Comparison of ENCODE assay signal across 10 mouse cellular contexts in genomic region chr7:128725189-128725588, GRCm38 (mm10). TPM values are rescaled to one million over a fixed set of nuclear protein-coding genes. Genes with fewer than 3 reads are reported as not detected.
DNase-seq lines count a peak whose midpoint lies in the region; ATAC-seq and TF ChIP-seq lines count a peak whose summit lies in the region.
"Had no signal": no experiment of that assay in that cellular context is flagged by ENCODE, and none has a peak within 500 bp of the region (broad histone marks: within the 10 kb centered on the region; RNA-seq: fewer than 3 reads in every experiment).

No protein-coding gene starts in this region.

- peaks cover 11% of the 10 kb centered on the region; the same call in 1 of the 2 replicates for H3K4me1 ChIP-seq in intestine, embryonic 14.5 days (replicated peaks; ENCODE audit: control insufficient read depth, insufficient read depth, low read length)
- no peaks in the 10 kb centered on the region for H3K4me1 ChIP-seq in intestine, postnatal 0 days (replicated peaks; ENCODE audit: control insufficient read depth, insufficient read depth, low read length)
- peaks cover 8% of the 10 kb centered on the region for H3K4me1 ChIP-seq in midbrain, embryonic 16.5 days (ENCODE audit: control insufficient read depth, insufficient read depth, low read length)
- H3K4me1 ChIP-seq in midbrain, embryonic 10.5 days = peaks cover 21% of the 10 kb centered on the region

- WGBS in intestine, embryonic 14.5 days = 82% methylated on average over 9 of the region's 9 CpGs
- WGBS in intestine, postnatal 0 days = 84% methylated on average over 9 of the region's 9 CpGs
- WGBS in midbrain, embryonic 16.5 days = 80% methylated on average over 9 of the region's 9 CpGs
- WGBS in midbrain, embryonic 10.5 days = 90% methylated on average over 9 of the region's 9 CpGs

- peaks cover 32% of the 10 kb centered on the region for H3K36me3 ChIP-seq in intestine, embryonic 14.5 days (ENCODE audit: control insufficient read depth, insufficient read depth, low read length)
- peaks cover 20% of the 10 kb centered on the region; the same call in 1 of the 2 replicates for H3K36me3 ChIP-seq in intestine, postnatal 0 days (ENCODE audit: control insufficient read depth, insufficient read depth)
- H3K36me3 ChIP-seq in midbrain, embryonic 16.5 days (ENCODE audit: control insufficient read depth, insufficient read depth, low read length) = peaks cover 10% of the 10 kb centered on the region; the same call in 1 of the 2 replicates
- H3K36me3 ChIP-seq in midbrain, embryonic 10.5 days = peaks cover 53% of the 10 kb centered on the region

- no peaks in the 10 kb centered on the region for H3K9me3 ChIP-seq in intestine, embryonic 14.5 days (ENCODE audit: control insufficient read depth, low read length)
- no peaks in the 10 kb centered on the region for H3K9me3 ChIP-seq in intestine, postnatal 0 days (ENCODE audit: control insufficient read depth)
- no peaks in the 10 kb centered on the region for H3K9me3 ChIP-seq in midbrain, embryonic 16.5 days (replicated peaks; ENCODE audit: control insufficient read depth, low read length, poor library complexity, severe bottlenecking)
- no peaks in the 10 kb centered on the region for H3K9me3 ChIP-seq in midbrain, embryonic 10.5 days (replicated peaks)

- H3K27ac ChIP-seq in gastrocnemius, adult 2 months = peak overlapping the region; percentile 54; the same call in 1 of the 2 replicates
- no peak overlapping the region for H3K27ac ChIP-seq in intestine, embryonic 14.5 days (ENCODE audit: low read depth)
- no peak overlapping the region for H3K27ac ChIP-seq in intestine, postnatal 0 days (ENCODE audit: low read depth, low read length)
- no peak overlapping the region for H3K27ac ChIP-seq in midbrain, embryonic 16.5 days (ENCODE audit: low read length)
- no peak overlapping the region for H3K27ac ChIP-seq in midbrain, embryonic 10.5 days (replicated peaks)
- H3K27ac ChIP-seq: liver, embryonic 14.5 days had no signal

- H3K9ac ChIP-seq in intestine, embryonic 14.5 days (ENCODE audit: low read length) = no peak overlapping the region
- no peak overlapping the region for H3K9ac ChIP-seq in intestine, postnatal 0 days (ENCODE audit: low read depth, low read length)
- no peak overlapping the region for H3K9ac ChIP-seq in midbrain, embryonic 16.5 days (ENCODE audit: low read depth, low read length)
- H3K9ac ChIP-seq: liver, embryonic 14.5 days had no signal

- TF ChIP-seq CTCF in gastrocnemius, adult 2 months (IDR thresholded peaks at IDR 0.05) = no peak
- no peak for TF ChIP-seq CTCF in intestine, postnatal 0 days (IDR thresholded peaks at IDR 0.05; ENCODE audit: low read depth)

- intact Hi-C loops in gastrocnemius, adult 2 months (cut with DNase I) = no loop called here
- intact Hi-C loops in gastrocnemius, postnatal 36 days (cut with DNase I) = no loop called here

- peak overlapping the region; percentile 19; the same call in 1 of the 2 replicates for H3K4me3 ChIP-seq in gastrocnemius, adult 2 months
- no peak overlapping the region for H3K4me3 ChIP-seq in intestine, embryonic 14.5 days (ENCODE audit: low read depth, low read length)
- H3K4me3 ChIP-seq in intestine, postnatal 0 days (ENCODE audit: low read depth, low read length) = no peak overlapping the region
- no peak overlapping the region for H3K4me3 ChIP-seq in midbrain, embryonic 16.5 days (ENCODE audit: low read depth, low read length)
- no peak overlapping the region for H3K4me3 ChIP-seq in midbrain, embryonic 10.5 days

- ATAC-seq in intestine, embryonic 14.5 days (replicated peaks; ENCODE audit: low FRiP score, low TSS enrichment, low read depth) = 0 out of 2 replicates have a peak, but pooled peaks have one; percentile 33
- ATAC-seq in intestine, postnatal 0 days = no peak
- peak; percentile 28; the same call in 1 of the 2 replicates for ATAC-seq in midbrain, embryonic 16.5 days

- DNase-seq in gastrocnemius, adult 2 months = no peak
- no peak for DNase-seq in gastrocnemius, postnatal 36 days
- no peak for DNase-seq in intestine, embryonic 14.5 days (ENCODE audit: low spot score)
- DNase-seq in midbrain, embryonic 10.5 days (ENCODE audit: low spot score) = no peak
- no peak for DNase-seq in spleen, postnatal 14 days (ENCODE audit: low spot score in 2 of 2)
- no peak for DNase-seq in frontal cortex, postnatal 14 days (ENCODE audit: low spot score in 2 of 2)

- no peaks in the 10 kb centered on the region for H3K27me3 ChIP-seq in intestine, embryonic 14.5 days (replicated peaks; ENCODE audit: control insufficient read depth, insufficient read depth, low read length)
- no peaks in the 10 kb centered on the region for H3K27me3 ChIP-seq in intestine, postnatal 0 days (replicated peaks; ENCODE audit: control insufficient read depth, insufficient read depth, low read length)
- H3K27me3 ChIP-seq in midbrain, embryonic 16.5 days (ENCODE audit: control insufficient read depth, insufficient read depth, low read depth, low read length) = no peaks in the 10 kb centered on the region
- no peaks in the 10 kb centered on the region for H3K27me3 ChIP-seq in midbrain, embryonic 10.5 days (ENCODE audit: low read depth, poor library complexity, severe bottlenecking)
- H3K27me3 ChIP-seq: Patski had no signal

- H3K4me2 ChIP-seq in intestine, embryonic 14.5 days (ENCODE audit: low read length) = no peak overlapping the region
- no peak overlapping the region for H3K4me2 ChIP-seq in intestine, postnatal 0 days (replicated peaks; ENCODE audit: low read depth)
- H3K4me2 ChIP-seq in midbrain, embryonic 16.5 days (ENCODE audit: low read length) = no peak overlapping the region

RNA-seq across cellular contexts. Expression of gene Mcmbp, which starts 15.1 kb away (rescaled TPM):
- total RNA-seq in gastrocnemius, adult 2 months (2021) = 10 to 100 TPM; 17.1 to 19.4 TPM
- 10 to 100 TPM; 13.8 to 14.5 TPM for total RNA-seq in gastrocnemius, postnatal 36 days (2021)
- polyA plus RNA-seq in intestine, embryonic 14.5 days (2014; fragmentation: Nextera tagmentation; extraction: Ambion mirVana) = 71.6 and 75.0 TPM in 2 replicates
- polyA plus RNA-seq in intestine, postnatal 0 days (2015; fragmentation: Nextera tagmentation; extraction: Ambion mirVana) = 25.0 and 26.5 TPM in 2 replicates
- 43.9 and 50.4 TPM in 2 replicates for polyA plus RNA-seq in midbrain, embryonic 16.5 days (2015; fragmentation: Nextera tagmentation; extraction: Ambion mirVana)
- polyA plus RNA-seq in midbrain, embryonic 10.5 days (2016; fragmentation: Nextera tagmentation; extraction: Ambion mirVana) = 79.8 and 81.0 TPM in 2 replicates

RNA-seq across cellular contexts. Expression of gene Sec23ip, which starts 19.6 kb away (rescaled TPM):
- total RNA-seq in gastrocnemius, adult 2 months (2021) = 10 to 100 TPM; 22.7 to 23.5 TPM
- total RNA-seq in gastrocnemius, postnatal 36 days (2021) = 10 to 100 TPM; 21.1 to 21.6 TPM
- 34.0 and 35.3 TPM in 2 replicates for polyA plus RNA-seq in intestine, embryonic 14.5 days (2014; fragmentation: Nextera tagmentation; extraction: Ambion mirVana)
- polyA plus RNA-seq in intestine, postnatal 0 days (2015; fragmentation: Nextera tagmentation; extraction: Ambion mirVana) = 15.3 and 17.2 TPM in 2 replicates
- 34.4 and 37.8 TPM in 2 replicates for polyA plus RNA-seq in midbrain, embryonic 16.5 days (2015; fragmentation: Nextera tagmentation; extraction: Ambion mirVana)
- polyA plus RNA-seq in midbrain, embryonic 10.5 days (2016; fragmentation: Nextera tagmentation; extraction: Ambion mirVana) = 40.7 and 45.3 TPM in 2 replicates
